Mouse (Mus musculus) megakaryocyte, embryonic 14.5 days (primary cell): ENCODE results near the gene Gm21915. TPM values are rescaled to one million over a fixed set of nuclear protein-coding genes. Genes with fewer than 3 reads are reported as not detected.

Experiments used
- H3K27me3 ChIP-seq: replicated peaks from 2 replicates; pipeline ENCODE3; 2012; ENCODE audit warnings: inconsistent platforms
- H3K36me3 ChIP-seq: replicated peaks from 2 replicates; pipeline ENCODE3; 2012; ENCODE audit warnings: low read length, inconsistent platforms, mixed read lengths
- H3K4me1 ChIP-seq: 2 replicates; pipeline ENCODE4 v1.6.1; 2012; ENCODE audit warnings: inconsistent platforms
- H3K4me3 ChIP-seq: replicated peaks from 2 replicates; pipeline ENCODE3; 2012; ENCODE audit warnings: moderate library complexity, mild to moderate bottlenecking, inconsistent platforms
- H3K9me3 ChIP-seq: 2 replicates; pipeline ENCODE4 v1.6.1; 2012; ENCODE audit warnings: inconsistent platforms
- FLI1 ChIP-seq: IDR thresholded peaks from 2 replicates; pipeline ENCODE4 v1.6.1; 2012; ENCODE audit warnings: low read length, inconsistent platforms, mixed read lengths
- GATA1 ChIP-seq: IDR thresholded peaks from 3 replicates; pipeline ENCODE4 v1.6.1; 2012; ENCODE audit warnings: mixed read lengths, low read length, inconsistent platforms, borderline replicate concordance
- polyA plus RNA-seq: library from polyadenylated mRNA; stranded (reverse); fragments of >175 nt; gene quantifications from 2 replicates; pipeline ENCODE4 v1.2.3, GENCODE M21; 2012; ENCODE audit warnings: low replicate concordance; ENCODE audit not compliant: insufficient read depth

Gene Gm21915
- polyA plus RNA-seq, 1 experiment = not detected

GRCm38 (mm10) chr9:40693026-40693425, 22.6 kb downstream of the Gm21915 start:
- no peak overlapping the region for H3K4me3 ChIP-seq
- no peaks in the 10 kb centered on the region for H3K36me3 ChIP-seq
- H3K9me3 ChIP-seq = no peaks in the 10 kb centered on the region
- no peak for TF ChIP-seq FLI1
- no peak for TF ChIP-seq GATA1
- no peaks in the 10 kb centered on the region for H3K4me1 ChIP-seq
- peaks cover 51% of the 10 kb centered on the region for H3K27me3 ChIP-seq

GRCm38 (mm10) chr9:40693768-40694167, 23.4 kb downstream of the Gm21915 start:
- H3K27me3 ChIP-seq = peaks cover 52% of the 10 kb centered on the region
- no peaks in the 10 kb centered on the region for H3K36me3 ChIP-seq
- no peak overlapping the region for H3K4me3 ChIP-seq
- H3K9me3 ChIP-seq = no peaks in the 10 kb centered on the region
- TF ChIP-seq GATA1 (no peak), FLI1 (no peak)
- no peaks in the 10 kb centered on the region for H3K4me1 ChIP-seq

GRCm38 (mm10) chr9:40694284-40694683, 23.9 kb downstream of the Gm21915 start:
- no peaks in the 10 kb centered on the region for H3K36me3 ChIP-seq

DNA sequence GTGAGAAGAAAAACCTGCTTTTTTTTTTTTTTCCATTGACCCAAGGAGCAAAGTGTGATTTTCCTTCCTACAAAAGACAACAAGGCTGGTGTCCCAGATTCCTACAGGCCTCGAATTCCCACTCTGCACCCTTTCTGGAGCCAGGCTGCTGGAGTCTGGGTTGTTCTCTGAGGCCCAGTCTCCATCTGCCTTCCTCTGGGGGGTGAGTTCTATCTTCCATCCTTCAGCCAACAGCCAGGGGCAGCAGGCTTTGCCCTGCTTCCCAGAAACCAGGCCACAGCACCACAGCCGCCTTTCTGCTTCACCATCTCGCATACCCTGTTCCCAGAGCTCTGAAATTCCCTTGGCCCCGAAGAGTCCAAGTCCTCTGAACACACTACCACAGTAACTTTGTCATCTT, 25.7 kb downstream of the Gm21915 start:
- no peaks in the 10 kb centered on the region for H3K36me3 ChIP-seq
- no peaks in the 10 kb centered on the region for H3K9me3 ChIP-seq
- peaks cover 64% of the 10 kb centered on the region for H3K27me3 ChIP-seq
- TF ChIP-seq FLI1 (no peak), GATA1 (no peak)
- no peak overlapping the region for H3K4me3 ChIP-seq
- no peaks in the 10 kb centered on the region for H3K4me1 ChIP-seq

More at GRCm38 (mm10) chr9:40694284-40694683, 23.9 kb downstream of the Gm21915 start:
- Histone ChIP-seq H3K4me1 (no peaks in the 10 kb centered on the region), H3K4me3 (no peak overlapping the region), H3K27me3 (peaks cover 55% of the 10 kb centered on the region), H3K9me3 (no peaks in the 10 kb centered on the region)
- TF ChIP-seq GATA1 (no peak), FLI1 (no peak)

DNA sequence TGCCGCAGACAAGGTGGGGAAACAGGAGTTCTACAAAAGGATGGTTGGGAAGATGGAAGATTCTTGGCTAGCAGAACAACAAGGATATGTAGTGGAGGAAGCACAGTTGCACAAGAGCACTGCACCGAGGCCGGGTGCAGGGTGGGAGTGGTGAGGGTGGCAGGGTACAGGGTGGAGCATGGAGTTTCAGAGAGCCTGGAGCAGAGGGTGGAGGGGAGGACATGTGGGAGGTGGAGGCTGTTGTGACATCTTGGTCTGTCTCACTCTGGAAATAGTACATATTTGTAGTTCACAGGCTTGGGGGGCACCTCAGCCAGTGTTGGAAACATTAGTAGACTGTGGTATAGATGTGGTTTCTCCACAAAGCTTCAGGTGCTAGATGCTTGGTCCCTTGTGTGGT, 28.8 kb downstream of the Gm21915 start:
- TF ChIP-seq FLI1 = no peak
- TF ChIP-seq GATA1 = no peak
- peaks cover 45% of the 10 kb centered on the region for H3K27me3 ChIP-seq
- no peaks in the 10 kb centered on the region for H3K36me3 ChIP-seq
- H3K4me1 ChIP-seq = no peaks in the 10 kb centered on the region
- H3K4me3 ChIP-seq = no peak overlapping the region
- H3K9me3 ChIP-seq = no peaks in the 10 kb centered on the region

DNA sequence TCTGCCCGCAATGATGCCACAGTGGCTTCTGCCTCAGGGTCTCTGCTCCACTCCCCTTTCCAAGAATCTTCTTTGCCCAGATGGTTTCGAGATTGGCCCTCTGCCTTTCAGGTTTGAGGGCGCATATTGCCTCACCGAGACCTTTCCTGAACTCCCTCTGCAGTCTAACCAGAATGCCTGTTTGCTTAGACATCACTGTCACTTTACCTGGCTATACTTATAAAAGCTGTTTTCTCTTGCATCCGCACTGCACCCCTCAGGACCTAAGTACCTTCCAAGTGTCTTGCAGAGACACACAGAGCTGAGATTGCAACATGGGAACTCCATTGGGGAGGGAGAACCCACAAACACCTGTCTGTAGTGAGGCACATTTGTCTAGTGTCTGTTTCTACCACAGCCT, 29.8 kb downstream of the Gm21915 start:
- H3K4me3 ChIP-seq = no peak overlapping the region
- no peaks in the 10 kb centered on the region for H3K36me3 ChIP-seq
- TF ChIP-seq GATA1 = no peak
- TF ChIP-seq FLI1 = no peak
- H3K9me3 ChIP-seq = no peaks in the 10 kb centered on the region
- H3K27me3 ChIP-seq = peaks cover 38% of the 10 kb centered on the region
- no peaks in the 10 kb centered on the region for H3K4me1 ChIP-seq

GRCm38 (mm10) chr9:40704364-40705276, 34.2 kb downstream of the Gm21915 start:
- no peaks in the 10 kb centered on the region for H3K36me3 ChIP-seq
- TF ChIP-seq GATA1 (no peak), FLI1 (no peak)
- no peaks in the 10 kb centered on the region for H3K9me3 ChIP-seq
- peaks cover 36% of the 10 kb centered on the region for H3K27me3 ChIP-seq
- H3K4me1 ChIP-seq = no peaks in the 10 kb centered on the region
- H3K4me3 ChIP-seq = no peak overlapping the region

DNA sequence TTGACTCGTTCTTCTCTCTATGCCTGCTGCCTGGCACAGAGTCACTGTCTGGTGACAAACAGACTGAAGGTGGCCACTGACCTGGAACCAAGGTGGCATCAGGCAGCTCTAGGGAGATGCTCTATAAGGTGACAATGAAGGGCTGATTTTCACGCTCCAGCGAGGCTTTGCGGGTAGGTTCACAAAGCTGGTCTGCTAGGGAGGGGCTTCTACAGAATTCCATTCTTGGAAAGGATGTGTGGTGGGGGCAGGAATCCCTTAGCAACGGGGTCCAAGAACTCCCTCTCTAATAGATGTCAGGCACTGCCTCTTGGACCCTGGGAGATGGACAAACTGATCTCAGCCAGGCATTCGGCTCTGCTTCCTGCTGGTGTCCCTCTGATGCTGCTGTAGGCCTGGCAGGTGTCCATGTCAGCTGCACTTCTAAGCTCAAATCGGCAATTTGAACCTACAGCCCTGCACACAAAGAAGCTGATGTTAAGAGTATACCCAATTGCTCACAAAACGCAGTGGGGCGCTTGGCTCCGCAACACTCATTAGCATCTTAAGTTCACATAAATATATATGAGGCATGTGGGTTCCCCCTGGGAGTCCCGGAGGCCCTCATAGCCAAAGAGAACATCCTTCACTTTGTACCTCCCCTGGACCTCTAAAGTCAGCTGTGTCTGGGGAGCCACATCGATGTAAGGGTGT, 38.2 kb downstream of the Gm21915 start:
- Histone ChIP-seq H3K9me3 (no peaks in the 10 kb centered on the region), H3K36me3 (no peaks in the 10 kb centered on the region), H3K4me3 (no peak overlapping the region), H3K27me3 (peaks cover 32% of the 10 kb centered on the region), H3K4me1 (no peaks in the 10 kb centered on the region)
- TF ChIP-seq FLI1 (no peak), GATA1 (no peak)

DNA sequence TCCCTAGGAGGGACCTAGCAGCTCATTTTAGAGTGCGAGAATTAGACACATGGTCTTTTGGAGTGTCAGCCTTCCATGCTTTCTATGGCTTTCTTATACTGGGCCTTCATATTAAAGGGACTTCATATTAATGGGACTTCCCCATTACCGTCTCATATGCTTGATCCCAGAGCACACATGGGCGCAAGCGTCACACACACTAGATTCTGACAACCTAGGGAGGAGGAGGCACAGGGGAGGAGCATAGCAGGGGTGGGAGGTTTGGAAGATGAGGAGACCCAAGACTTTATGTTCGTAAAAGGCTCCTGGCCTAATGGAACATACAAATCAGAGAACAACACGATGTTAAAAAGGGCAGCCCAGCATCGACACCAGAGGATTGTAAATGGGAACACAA, 38.7 kb downstream of the Gm21915 start:
- Histone ChIP-seq H3K4me3 (no peak overlapping the region), H3K9me3 (no peaks in the 10 kb centered on the region), H3K27me3 (peaks cover 32% of the 10 kb centered on the region), H3K4me1 (no peaks in the 10 kb centered on the region), H3K36me3 (no peaks in the 10 kb centered on the region)
- TF ChIP-seq GATA1 (no peak), FLI1 (no peak)

DNA sequence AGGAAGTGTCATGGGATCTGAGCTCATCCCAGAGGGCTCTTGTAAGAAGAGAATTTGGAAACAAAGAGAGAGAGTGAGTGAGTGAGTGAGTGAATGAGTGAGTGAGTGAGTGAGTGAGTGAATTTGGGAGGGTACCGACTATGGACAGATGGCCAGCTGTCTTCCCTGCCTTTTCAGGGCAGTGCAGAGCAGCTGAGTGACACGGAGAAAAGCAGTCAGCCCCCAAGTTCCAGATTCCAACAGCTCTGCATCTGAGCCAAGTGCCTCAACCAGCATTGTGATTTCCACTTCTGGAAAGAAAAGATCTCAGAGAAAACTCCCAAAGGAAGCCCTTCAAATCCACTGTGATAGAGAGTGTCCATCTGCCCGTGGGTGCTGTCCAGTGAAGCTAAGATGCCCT, 39.2 kb downstream of the Gm21915 start:
- no peak overlapping the region for H3K4me3 ChIP-seq
- no peaks in the 10 kb centered on the region for H3K36me3 ChIP-seq
- H3K27me3 ChIP-seq = peaks cover 28% of the 10 kb centered on the region
- H3K4me1 ChIP-seq = no peaks in the 10 kb centered on the region
- H3K9me3 ChIP-seq = no peaks in the 10 kb centered on the region
- no peak for TF ChIP-seq GATA1
- TF ChIP-seq FLI1 = no peak

GRCm38 (mm10) chr9:40709991-40710390, 39.6 kb downstream of the Gm21915 start:
- TF ChIP-seq FLI1 = no peak
- no peak for TF ChIP-seq GATA1

More at GRCm38 (mm10) chr9:40709991-40710390, 39.6 kb downstream of the Gm21915 start:
- no peaks in the 10 kb centered on the region for H3K36me3 ChIP-seq
- no peaks in the 10 kb centered on the region for H3K9me3 ChIP-seq
- no peak overlapping the region for H3K4me3 ChIP-seq
- peaks cover 28% of the 10 kb centered on the region for H3K27me3 ChIP-seq
- no peaks in the 10 kb centered on the region for H3K4me1 ChIP-seq
